ENCODE assay signal across 19 mouse cellular contexts in genomic region chr5:124741898-124742599, GRCm38 (mm10). TPM values are rescaled to one million over a fixed set of nuclear protein-coding genes. Genes with fewer than 3 reads are reported as not detected.
DNase-seq lines count a peak whose midpoint lies in the region; ATAC-seq and TF ChIP-seq lines count a peak whose summit lies in the region.
"Had no signal": no experiment of that assay in that cellular context is flagged by ENCODE, and none has a peak within 500 bp of the region (broad histone marks: within the 10 kb centered on the region; RNA-seq: fewer than 3 reads in every experiment).

No protein-coding gene starts in this region.

- intact Hi-C loops in gastrocnemius, adult 2 months (cut with DNase I) = no loop called here

- H3K27ac ChIP-seq in gastrocnemius, adult 2 months = no peak overlapping the region
- no peak overlapping the region for H3K27ac ChIP-seq in liver, embryonic 14.5 days
- no peak overlapping the region for H3K27ac ChIP-seq in liver, embryonic 12.5 days
- no peak overlapping the region for H3K27ac ChIP-seq in stomach, postnatal 0 days (replicated peaks)
- H3K27ac ChIP-seq: limb, embryonic 15.5 days; midbrain, embryonic 10.5 days had no signal

- H3K4me2 ChIP-seq in liver, embryonic 14.5 days (ENCODE audit: low read depth) = no peak overlapping the region
- H3K4me2 ChIP-seq in liver, embryonic 12.5 days = no peak overlapping the region
- no peak overlapping the region for H3K4me2 ChIP-seq in stomach, postnatal 0 days (replicated peaks; ENCODE audit: low read depth)
- H3K4me2 ChIP-seq: heart, embryonic 12.5 days; limb, embryonic 15.5 days had no signal

- TF ChIP-seq EP300 in liver, embryonic 14.5 days (IDR thresholded peaks at IDR 0.05; ENCODE audit: low read depth) = no peak
- TF ChIP-seq EP300 in stomach, postnatal 0 days (optimal IDR thresholded peaks at IDR 0.05) = no peak

- DNase-seq in gastrocnemius, adult 2 months = no peak
- no peak for DNase-seq in gastrocnemius, postnatal 25 days
- no peak for DNase-seq in liver, embryonic 14.5 days (ENCODE audit: low read depth in 3 of 3, low spot score in 3 of 3)
- peak; percentile 53 for DNase-seq in thymus, postnatal 4 days
- DNase-seq in thymus, postnatal 0 days (ENCODE audit: low spot score) = no peak
- DNase-seq in stomach, postnatal 0 days (ENCODE audit: low spot score) = no peak
- DNase-seq in natural killer cell, adult 2 months (ENCODE audit: low spot score in 2 of 2) = no peak
- DNase-seq: adrenal gland, postnatal 14 days; cerebellum, adult 2 months; forebrain, postnatal 0 days; gastrocnemius, postnatal 14 days; layer of hippocampus, postnatal 36 days; lung, postnatal 4 days; right cerebral cortex, postnatal 14 days had no signal

- WGBS in liver, embryonic 14.5 days (ENCODE audit: insufficient replicate concordance) = 87% methylated on average over 21 of the region's 21 CpGs
- 84% methylated on average over 21 of the region's 21 CpGs for WGBS in liver, embryonic 12.5 days (ENCODE audit: insufficient replicate concordance)
- WGBS in stomach, postnatal 0 days = 96% methylated on average over 21 of the region's 21 CpGs

- no peak overlapping the region for H3K9ac ChIP-seq in liver, embryonic 14.5 days (replicated peaks)
- no peak overlapping the region for H3K9ac ChIP-seq in liver, embryonic 12.5 days
- H3K9ac ChIP-seq in stomach, postnatal 0 days (ENCODE audit: low read length) = no peak overlapping the region
- H3K9ac ChIP-seq: forebrain, postnatal 0 days; heart, embryonic 12.5 days; limb, embryonic 15.5 days had no signal

- no peaks in the 10 kb centered on the region for H3K9me3 ChIP-seq in liver, embryonic 14.5 days (ENCODE audit: control insufficient read depth, low read length)
- H3K9me3 ChIP-seq in liver, embryonic 12.5 days (replicated peaks) = peaks cover 11% of the 10 kb centered on the region; the same call in 1 of the 2 replicates
- no peaks in the 10 kb centered on the region for H3K9me3 ChIP-seq in stomach, postnatal 0 days (ENCODE audit: control insufficient read depth, low read length)
- H3K9me3 ChIP-seq: limb, embryonic 15.5 days had no signal

- H3K36me3 ChIP-seq in liver, embryonic 14.5 days (replicated peaks; ENCODE audit: control insufficient read depth, insufficient read depth, low read depth) = no peaks in the 10 kb centered on the region
- H3K36me3 ChIP-seq in liver, embryonic 12.5 days = no peaks in the 10 kb centered on the region
- H3K36me3 ChIP-seq in stomach, postnatal 0 days (ENCODE audit: control insufficient read depth, insufficient read depth, low read length) = no peaks in the 10 kb centered on the region
- H3K36me3 ChIP-seq: heart, embryonic 12.5 days; limb, embryonic 15.5 days; midbrain, embryonic 10.5 days had no signal

- no peaks in the 10 kb centered on the region for H3K4me1 ChIP-seq in liver, embryonic 14.5 days (replicated peaks; ENCODE audit: control insufficient read depth in 2 of 2, insufficient read depth in 2 of 2, low read length in 1 of 2)
- no peaks in the 10 kb centered on the region for H3K4me1 ChIP-seq in liver, embryonic 12.5 days
- H3K4me1 ChIP-seq in stomach, postnatal 0 days (replicated peaks; ENCODE audit: control insufficient read depth, insufficient read depth) = no peaks in the 10 kb centered on the region
- H3K4me1 ChIP-seq: heart, embryonic 12.5 days; limb, embryonic 15.5 days; midbrain, embryonic 10.5 days had no signal

- H3K27me3 ChIP-seq in liver, embryonic 14.5 days (ENCODE audit: control insufficient read depth, insufficient read depth, low read length) = no peaks in the 10 kb centered on the region
- no peaks in the 10 kb centered on the region for H3K27me3 ChIP-seq in liver, embryonic 12.5 days (replicated peaks)
- no peaks in the 10 kb centered on the region for H3K27me3 ChIP-seq in stomach, postnatal 0 days (ENCODE audit: control insufficient read depth, insufficient read depth, low read length)
- H3K27me3 ChIP-seq: heart, embryonic 12.5 days; limb, embryonic 15.5 days had no signal

- peak; percentile 9; the same call in 1 of the 2 replicates for TF ChIP-seq CTCF in gastrocnemius, adult 2 months (IDR thresholded peaks at IDR 0.05)
- TF ChIP-seq CTCF in liver, embryonic 14.5 days (IDR thresholded peaks at IDR 0.05; ENCODE audit: low read depth) = peak; percentile 54
- 0 out of 2 replicates have a peak, but pooled peaks have one; percentile 10 for TF ChIP-seq CTCF in stomach, postnatal 0 days (IDR thresholded peaks at IDR 0.05; ENCODE audit: low read depth)

- no peak overlapping the region for H3K4me3 ChIP-seq in gastrocnemius, adult 2 months
- H3K4me3 ChIP-seq in liver, embryonic 14.5 days (ENCODE audit: insufficient read depth in 1 of 2, low read depth in 2 of 2, low read length in 2 of 2) = no peak overlapping the region
- no peak overlapping the region for H3K4me3 ChIP-seq in liver, embryonic 12.5 days
- H3K4me3 ChIP-seq in stomach, postnatal 0 days (ENCODE audit: low read depth, low read length) = no peak overlapping the region
- H3K4me3 ChIP-seq: heart, embryonic 12.5 days; limb, embryonic 15.5 days; midbrain, embryonic 10.5 days had no signal

- ATAC-seq in liver, embryonic 14.5 days (ENCODE audit: insufficient read depth) = no peak
- no peak for ATAC-seq in liver, embryonic 12.5 days
- no peak for ATAC-seq in stomach, postnatal 0 days (ENCODE audit: low FRiP score, low TSS enrichment)
- ATAC-seq: forebrain, postnatal 0 days; hindbrain, embryonic 16.5 days had no signal

RNA-seq across cellular contexts. Expression of gene Dnah10, which starts 17.2 kb away (rescaled TPM):
- under 1 TPM; 0.03 to 0.22 TPM for total RNA-seq in gastrocnemius, adult 2 months (2021)
- under 1 TPM; 0.03 to 0.05 TPM for total RNA-seq in gastrocnemius, postnatal 25 days (2021)
- 0.02 TPM in 2 replicates for polyA plus RNA-seq in liver, embryonic 14.5 days (2012; rRNA removed)
- not detected in 2 replicates for polyA plus RNA-seq in liver, embryonic 14.5 days (2014; fragmentation: Nextera tagmentation; extraction: Ambion mirVana)
- polyA plus RNA-seq in liver, embryonic 12.5 days (2016; fragmentation: Nextera tagmentation; extraction: Ambion mirVana) = 0.01 TPM in 2 replicates
- polyA plus RNA-seq in thymus, postnatal 0 days (2015; fragmentation: Nextera tagmentation; extraction: Ambion mirVana) = 0.03 and 0.04 TPM in 2 replicates
- polyA plus RNA-seq in stomach, postnatal 0 days (2015; fragmentation: Nextera tagmentation; extraction: Ambion mirVana) = 0.04 and 0.10 TPM in 2 replicates
